Mouse (Mus musculus) left cerebral cortex, postnatal 14 days (tissue): ENCODE measurements around the gene Csad. TPM values are rescaled to one million over a fixed set of nuclear protein-coding genes. Genes with fewer than 3 reads are reported as not detected.

Source experiments
- DNase-seq, 2 experiments: peaks; one replicate each; pipeline ENCODE4 v3.0.0; 2021 to 2022; ENCODE audit warnings: low spot score in 2 of 2, mixed read lengths in 1 of 2
- intact Hi-C: fragments of 180-260 bp; cut with DNase I; formaldehyde crosslinking; loops from one replicate; pipeline ENCODE4 v1.15.1; 2025
- long read RNA-seq, 2 experiments: library from polyadenylated mRNA; stranded (forward); transcript quantifications; one replicate each; pipeline ENCODE4 v2.0.0; 2021
- total RNA-seq, 2 experiments: library from RNA; stranded (reverse); gene quantifications; 2 replicates each; pipeline ENCODE4 v1.2.3; 2021

Gene Csad
- total RNA-seq, result 10 to 100 TPM; 29.7 to 30.4 TPM
- long read RNA-seq, experiment 1, partial matches to known transcripts, result 8 of 30 reads
- long read RNA-seq, experiment 1, other reads (novel, unspliced or antisense), result 22 of 30 reads
- long read RNA-seq, experiment 2, partial matches to known transcripts, result 4 of 27 reads
- long read RNA-seq, experiment 2, other reads (novel, unspliced or antisense), result 23 of 27 reads

GRCm38 (mm10) chr15:102204674-102205505 lies at the start of gene Csad:
Gene Csad, minus strand, starts transcription at chr15:102204724.
- DNase-seq, result no peak
- intact Hi-C loops, result no loop called here

DNA sequence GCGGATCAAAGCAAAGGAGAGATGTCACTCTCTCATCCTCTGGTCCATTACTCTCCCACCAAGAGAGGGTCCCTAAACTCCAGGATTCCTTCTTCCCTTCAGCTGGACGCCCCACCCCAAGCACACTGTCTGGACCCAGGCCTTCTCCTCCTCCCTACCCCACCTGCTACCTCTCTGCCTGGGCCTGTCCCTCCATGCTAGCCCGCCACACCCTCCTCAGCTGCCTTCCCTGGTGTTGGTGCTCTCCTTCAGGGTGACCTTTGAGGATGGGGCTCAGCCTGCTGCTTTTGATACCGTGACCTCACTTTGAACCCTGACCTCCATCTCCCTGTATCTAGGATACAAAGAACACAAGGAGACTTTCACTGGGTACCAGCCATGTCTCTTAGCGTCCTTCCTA lies 46.0 kb upstream of the Csad start:
- DNase-seq, result no peak
- intact Hi-C loops, result no loop called here

DNA sequence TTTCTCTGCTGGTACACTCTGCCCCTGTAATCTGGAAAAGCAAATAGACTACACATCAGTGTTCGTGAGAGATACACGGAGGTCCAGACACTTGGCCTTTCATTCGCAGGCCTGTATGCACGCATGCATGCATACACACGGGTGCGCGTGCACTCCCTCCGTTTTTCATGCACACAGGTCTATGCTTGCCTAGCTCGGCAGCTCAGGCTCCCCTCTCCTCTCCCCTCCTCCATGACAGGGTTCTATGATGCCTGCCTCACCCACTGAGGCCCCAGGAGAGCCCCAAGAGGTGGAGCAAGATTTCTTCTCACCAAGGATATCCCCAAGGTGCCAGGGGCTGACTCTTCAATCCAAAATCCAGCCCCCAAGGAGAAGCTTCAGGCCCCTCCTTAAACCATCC lies 45.4 kb upstream of the Csad start:
- DNase-seq, result no peak
- intact Hi-C loops, result no loop called here

DNA sequence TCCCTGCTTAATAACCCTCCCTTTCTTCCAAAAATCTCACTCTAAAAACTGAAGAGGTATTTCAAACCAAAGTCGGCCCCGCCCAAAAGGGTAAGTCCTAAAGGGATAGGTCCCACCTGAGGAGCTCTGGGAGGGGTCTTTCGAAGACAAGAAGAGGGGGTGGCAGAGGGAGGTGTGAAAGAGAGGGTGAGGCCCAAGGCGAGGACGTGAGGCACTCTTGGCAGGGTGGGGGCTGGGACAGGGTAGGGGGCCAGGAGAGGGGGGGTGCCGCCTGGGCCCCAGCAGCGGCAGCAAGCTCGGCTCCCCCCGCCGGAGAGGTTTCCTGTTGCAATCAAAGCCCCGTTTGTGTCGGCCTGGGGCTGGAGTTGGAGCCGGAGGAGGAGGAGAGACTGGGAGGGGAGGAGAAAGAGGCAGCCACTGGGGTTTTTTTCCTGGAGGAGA lies 44.7 kb upstream of the Csad start:
- intact Hi-C loops, result no loop called here
- DNase-seq, result no peak

DNA sequence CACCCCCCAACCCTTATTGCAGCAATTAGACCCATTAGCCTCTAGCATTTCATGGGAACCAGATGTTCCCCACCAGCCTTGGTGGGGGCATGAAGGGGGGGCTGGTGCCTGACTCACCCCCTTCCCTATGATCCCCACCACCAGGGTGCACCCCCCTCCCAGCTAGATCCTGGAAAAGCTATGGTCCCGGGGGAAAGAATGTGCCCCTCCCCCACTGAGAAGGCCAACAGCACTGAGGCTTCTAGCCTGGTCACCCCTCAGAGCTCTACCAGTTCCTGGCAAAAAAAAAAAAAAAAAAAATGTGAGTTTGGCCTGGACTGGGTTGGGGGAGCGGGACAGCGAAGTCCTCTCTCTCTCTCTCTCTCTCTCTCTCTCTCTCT lies 44.3 kb upstream of the Csad start:
- DNase-seq, result no peak
- intact Hi-C loops, result no loop called here

GRCm38 (mm10) chr15:102248131-102248811 lies 43.7 kb upstream of the Csad start:
- DNase-seq, result no peak
- intact Hi-C loops, result no loop called here

GRCm38 (mm10) chr15:102247252-102248130 lies 43.0 kb upstream of the Csad start:
- DNase-seq, result peak in 1 of 2 experiments; percentile 36
- intact Hi-C loops, result loop anchor here (2.0 kb wide), 1 partner anchor 31 kb away; the partner anchor contains the start of gene Mfsd5

GRCm38 (mm10) chr15:102246866-102247251 lies 42.3 kb upstream of the Csad start:
- DNase-seq, result peak; percentile 87 to 89
- intact Hi-C loops, result loop anchor here (2.0 kb wide), 1 partner anchor 32 kb away; the partner anchor contains the start of gene Mfsd5

DNA sequence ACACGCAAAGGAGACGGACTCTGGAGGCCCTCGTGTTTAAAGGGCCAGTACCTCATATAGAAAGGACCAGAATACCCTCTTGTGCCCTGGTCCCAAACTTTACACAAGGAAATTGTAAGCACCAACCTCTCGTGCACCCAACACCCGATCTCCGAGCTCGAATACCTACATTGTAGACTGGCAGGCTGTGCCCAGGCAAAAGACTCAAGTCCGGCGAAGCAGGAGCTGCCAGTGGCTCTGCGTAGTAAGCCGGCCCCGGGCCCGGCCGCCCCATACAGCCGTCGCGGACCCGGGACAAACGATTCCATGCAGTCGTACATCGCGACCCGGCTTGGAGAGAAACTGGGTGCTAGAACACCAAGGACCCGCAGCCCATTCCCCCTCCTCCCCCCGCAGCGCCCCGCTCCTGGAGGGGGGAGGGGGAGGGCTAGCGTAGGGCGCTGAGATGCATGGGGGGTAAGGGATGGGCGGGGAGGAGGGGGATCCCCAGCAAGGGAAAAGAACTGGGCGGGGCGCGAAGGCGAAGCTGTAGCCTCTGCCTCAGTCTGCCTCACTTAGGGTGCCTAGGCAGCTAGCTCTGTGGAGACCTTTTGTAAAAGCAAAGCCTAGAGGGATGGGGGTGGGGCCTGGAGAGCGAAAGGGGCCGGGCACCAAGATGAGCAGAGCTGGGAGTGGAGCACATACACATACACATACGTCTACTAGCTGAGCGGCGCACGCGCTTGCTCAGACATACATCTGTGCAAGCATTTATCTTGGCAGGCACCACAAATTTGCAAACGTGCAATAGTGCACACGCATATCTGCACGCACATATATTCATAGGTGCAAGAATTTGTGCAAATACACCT lies 41.6 kb upstream of the Csad start:
- intact Hi-C loops, result loop anchor here (2.0 kb wide), 1 partner anchor 33 kb away; the partner anchor contains the start of gene Mfsd5
- peak; percentile 75 to 86 for DNase-seq

GRCm38 (mm10) chr15:102245461-102245881 lies 40.9 kb upstream of the Csad start:
- DNase-seq, result no peak
- intact Hi-C loops, result no loop called here

GRCm38 (mm10) chr15:102244306-102245191 lies 40.0 kb upstream of the Csad start:
- intact Hi-C loops, result no loop called here
- DNase-seq, result no peak

DNA sequence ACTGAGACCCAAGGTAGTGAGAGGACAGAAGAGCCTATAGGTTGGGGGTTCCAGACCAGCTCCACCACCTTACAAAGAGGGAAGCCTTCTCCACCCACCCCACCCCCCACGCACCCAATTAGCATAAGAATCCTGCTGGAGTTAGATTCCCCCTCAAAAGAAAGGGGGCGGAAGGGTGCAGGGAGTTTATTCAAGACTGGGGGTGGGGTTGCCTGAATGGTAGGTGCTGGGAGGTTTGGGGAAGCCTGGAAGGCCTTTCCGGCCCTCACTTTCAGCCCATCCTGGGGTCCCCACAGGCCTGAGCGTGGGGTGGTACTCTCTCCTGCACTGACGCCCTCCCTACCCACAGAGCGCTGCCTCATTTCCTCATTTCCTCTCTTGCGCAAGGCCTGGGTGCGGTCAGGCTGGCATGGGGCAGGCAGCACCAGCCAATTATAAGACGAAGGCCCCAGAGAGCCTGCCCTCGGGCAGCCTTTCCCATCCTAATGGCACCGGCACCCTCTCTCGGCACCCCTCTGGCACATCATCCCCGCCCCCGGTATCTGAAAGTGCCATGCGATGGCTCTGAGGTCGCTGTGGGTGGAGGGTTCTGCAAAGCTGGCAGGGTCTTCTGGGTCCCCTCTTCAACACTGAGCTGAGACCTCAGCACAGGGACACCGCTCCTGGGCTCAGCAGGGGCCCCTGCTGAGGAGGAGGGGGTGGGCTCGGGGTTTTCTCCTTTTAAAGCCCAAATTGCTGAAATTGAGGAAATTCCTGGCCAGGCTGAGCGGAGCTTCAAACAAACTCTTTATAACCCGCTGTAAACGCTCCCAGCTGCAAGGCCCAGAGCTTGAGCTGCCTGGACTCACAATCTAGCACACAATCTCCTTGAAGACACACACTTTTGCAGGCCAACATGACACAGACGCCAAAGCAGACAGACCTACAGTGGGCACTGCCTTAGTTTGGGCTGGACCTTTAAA lies 39.0 kb upstream of the Csad start:
- DNase-seq, result no peak
- intact Hi-C loops, result no loop called here

DNA sequence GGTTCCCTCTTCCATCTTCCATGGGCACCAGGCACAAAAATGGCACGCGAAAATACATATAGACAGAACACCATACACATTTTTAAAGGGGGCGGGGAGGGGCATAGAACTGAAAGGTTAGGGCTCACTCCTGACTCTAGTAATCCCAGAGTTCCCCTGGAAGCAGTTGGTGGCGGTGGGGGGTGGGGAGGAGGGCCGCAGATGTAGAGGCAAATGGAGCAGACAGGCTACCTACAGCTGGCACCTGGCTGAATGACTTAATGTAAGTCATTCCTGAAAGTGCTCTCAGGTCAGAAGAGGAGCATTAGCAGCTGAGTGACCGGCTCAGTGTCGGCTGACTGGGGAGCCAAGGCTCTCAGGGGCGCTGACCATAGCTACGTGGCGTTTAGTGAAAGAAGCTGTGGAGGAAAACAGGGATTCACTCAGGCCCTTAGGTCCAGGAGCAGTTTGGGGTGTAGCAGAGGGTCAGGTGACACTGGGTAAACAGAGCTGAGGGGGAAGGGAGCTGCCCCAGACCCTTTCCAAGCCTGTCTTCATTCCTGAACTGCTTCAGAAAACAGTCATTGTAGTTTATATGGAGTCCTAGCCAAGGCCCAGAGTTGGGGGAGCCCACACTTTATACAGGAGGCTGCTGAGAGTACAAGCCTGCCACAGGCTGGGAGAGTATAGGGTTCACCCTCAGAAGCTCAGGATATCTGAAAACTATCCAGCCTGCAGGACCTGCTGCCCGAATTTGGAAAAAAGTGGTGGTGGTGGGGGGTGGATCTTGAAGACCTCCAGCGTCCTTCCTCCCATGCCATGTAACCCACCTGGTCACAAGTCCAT lies 38.1 kb upstream of the Csad start:
- no peak for DNase-seq
- intact Hi-C loops, result no loop called here

DNA sequence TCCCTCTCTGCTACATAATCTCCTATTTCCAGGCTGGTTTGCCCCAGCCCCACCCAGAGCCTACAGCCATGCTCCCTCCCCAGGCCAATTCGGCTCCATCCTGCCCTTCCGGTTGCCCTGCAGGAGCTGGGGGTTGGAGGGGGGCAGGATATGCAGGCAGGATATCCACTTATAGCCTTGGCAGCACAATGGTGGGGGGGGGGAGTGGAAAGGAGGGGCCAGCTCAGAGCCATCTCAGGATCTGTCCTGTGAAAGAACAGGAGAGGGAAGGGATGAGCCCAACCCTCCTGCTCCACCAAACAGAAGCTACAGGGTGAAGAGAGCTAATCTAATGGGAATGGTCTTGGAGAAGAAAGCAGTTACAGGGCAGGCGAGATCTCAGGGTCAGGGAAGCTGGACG lies 36.1 kb upstream of the Csad start:
- DNase-seq, result no peak
- intact Hi-C loops, result no loop called here

GRCm38 (mm10) chr15:102239851-102240250 lies 35.3 kb upstream of the Csad start:
- intact Hi-C loops, result no loop called here
- DNase-seq, result no peak

DNA sequence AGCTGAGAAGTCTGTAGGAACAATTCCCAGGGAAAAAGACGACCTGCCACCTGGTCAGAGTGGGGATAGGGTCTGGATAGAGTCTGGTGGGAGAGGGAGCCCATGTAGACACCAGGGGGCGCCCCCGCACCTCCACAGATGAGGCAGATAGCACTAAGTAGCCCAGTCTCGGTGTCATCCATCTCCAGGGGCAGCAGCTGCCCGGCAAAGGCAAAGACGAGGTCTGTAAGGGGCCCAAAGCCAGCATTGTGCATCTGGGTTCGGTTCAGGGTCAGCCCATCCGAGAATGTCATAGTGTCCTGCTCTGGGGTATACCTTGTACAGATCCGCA lies 34.7 kb upstream of the Csad start:
- intact Hi-C loops, result no loop called here
- peak; percentile 80 to 81 for DNase-seq
